Mouse (Mus musculus): ENCODE results near the gene Col8a2.

- TF ChIP-seq CTCF (conservative IDR thresholded peaks at IDR 0.05; ENCODE audit: low read length) (no peak), POU5F1 (IDR thresholded peaks at IDR 0.05; ENCODE audit: borderline replicate concordance, low read length) (no peak)
Observed at GRCm38 (mm10) chr4:126278961-126279360, 7.6 kb upstream of the Col8a2 start.
